Mouse (Mus musculus) adrenal gland (tissue): ENCODE data around the gene Pmvk.

Source experiments
- intact Hi-C: fragments of 180-260 bp; cut with DNase I; formaldehyde crosslinking; loops from one replicate; pipeline ENCODE4 v1.15.1; 2025

Pmvk gene

DNA sequence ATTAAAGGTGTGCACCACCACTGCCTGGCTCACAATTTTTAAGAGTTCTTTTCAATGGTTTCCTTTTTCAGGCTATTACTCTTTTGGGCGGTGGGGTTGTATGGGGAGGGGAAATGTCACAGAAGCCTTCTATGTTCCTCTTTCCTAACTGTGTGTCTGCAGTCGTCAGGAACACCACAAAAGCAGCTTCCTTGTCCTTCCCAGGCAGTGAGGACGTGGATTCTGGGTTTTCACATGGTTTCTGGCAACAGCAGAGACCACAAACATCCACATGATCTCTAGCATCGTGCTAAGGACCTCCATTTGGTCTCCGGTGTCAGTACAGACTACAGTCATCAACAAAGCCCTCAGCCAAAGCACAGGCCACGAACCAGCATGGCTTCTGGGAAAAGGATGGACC, 19.5 kb downstream of the Pmvk start:
- intact Hi-C loops: no loop called here

DNA sequence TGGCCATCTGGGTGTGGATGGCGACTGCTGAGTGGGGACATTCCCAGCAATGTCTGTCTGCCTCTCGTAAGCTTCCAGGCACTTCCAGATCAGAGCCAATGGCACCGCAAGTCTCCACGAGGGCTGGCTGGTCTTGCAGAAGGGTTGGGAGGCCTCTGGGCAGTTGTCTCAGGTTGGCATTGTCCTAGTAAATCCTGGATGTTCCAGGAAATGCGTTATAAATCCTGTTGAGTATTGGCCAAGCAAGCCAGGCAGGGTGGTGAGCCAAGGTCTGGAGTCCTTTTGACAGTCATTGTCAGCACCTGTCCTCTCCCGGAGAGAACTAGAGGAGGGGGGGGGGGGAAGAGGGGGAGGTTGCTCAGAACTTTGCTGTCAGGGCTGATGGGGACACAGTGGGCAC, 24.7 kb downstream of the Pmvk start:
- intact Hi-C loops: no loop called here

DNA sequence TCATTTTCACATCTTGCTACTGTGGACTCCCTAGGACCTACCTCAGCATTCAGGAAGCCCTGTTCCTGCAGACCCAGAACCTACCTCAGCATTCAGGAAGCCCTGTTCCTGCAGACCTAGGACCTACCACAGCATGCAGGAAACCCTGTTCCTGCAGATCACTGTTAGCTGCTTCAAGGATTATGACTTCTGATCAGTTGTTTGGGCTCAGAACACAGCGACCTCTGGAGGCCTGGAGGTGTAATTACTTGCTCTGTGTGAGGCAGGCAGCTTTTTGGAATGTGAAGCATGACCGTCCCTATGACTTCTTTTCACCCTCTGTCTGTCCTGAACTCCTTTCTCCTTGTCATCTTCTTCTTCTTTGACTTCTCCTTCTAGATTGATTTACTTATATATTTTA, 27.1 kb downstream of the Pmvk start:
- intact Hi-C loops: loop anchor here (10.0 kb wide), 1 partner anchor 167 kb away; no protein-coding TSS in a partner anchor

DNA sequence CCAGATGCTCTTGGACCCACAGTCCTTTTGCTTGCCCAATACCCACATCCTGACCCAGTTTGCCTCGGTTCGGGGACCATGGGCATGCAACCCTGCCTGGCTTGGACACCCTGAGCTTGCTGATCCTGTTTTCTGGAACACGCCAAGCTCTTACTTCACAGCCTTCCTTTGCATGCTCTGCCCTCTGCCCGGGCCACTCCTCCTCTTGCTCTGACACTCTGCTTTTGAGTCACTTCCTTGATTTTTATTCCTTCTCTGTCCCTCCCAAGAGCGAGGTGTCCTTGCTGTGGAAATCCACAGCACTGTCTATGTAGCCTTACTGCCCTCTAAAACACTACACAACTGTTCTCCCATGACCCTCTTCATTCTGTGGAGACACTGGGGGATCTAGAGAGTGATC, 27.9 kb downstream of the Pmvk start:
- intact Hi-C loops: loop anchor here (10.0 kb wide), 1 partner anchor 167 kb away; no protein-coding TSS in a partner anchor

DNA sequence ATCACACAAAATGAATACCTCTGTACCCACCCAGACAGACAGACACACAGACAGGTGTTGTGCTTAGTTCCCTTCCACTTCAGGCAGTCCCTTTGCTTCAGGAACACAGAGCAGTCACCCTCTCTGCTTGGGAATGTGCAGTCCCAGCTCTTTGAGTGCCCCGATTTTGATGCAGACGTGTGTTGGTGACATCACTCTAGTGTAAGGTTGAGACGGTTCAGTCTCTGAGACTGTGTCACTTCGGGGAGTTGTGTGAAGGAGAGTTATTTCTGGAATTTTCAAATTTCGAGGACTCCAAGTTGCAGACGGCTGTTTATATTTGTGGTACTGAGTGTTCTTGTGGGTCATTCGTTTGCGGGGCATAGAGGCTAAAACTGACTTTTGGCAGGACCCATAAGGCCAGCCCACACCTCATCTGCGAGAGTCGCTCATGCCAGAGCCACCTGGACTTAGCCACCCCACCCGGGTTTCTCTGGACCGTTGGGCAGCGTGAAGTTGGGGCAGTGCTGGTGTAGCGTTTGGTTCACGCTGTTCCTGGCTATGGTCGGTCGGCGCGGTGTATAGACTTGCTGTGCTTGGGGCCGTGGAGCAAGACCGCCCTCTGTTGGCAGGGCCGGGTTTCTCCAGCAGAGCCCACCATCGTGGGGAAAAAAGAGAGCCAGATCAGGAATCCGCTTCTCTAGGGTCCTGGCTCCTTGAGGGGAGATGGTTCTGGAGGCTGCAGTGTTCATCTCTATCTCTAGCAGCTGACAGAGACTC, 30.6 kb downstream of the Pmvk start:
- intact Hi-C loops: loop anchor here (2.0 to 10.0 kb wide), 4 partner anchors 28 to 170 kb away; no protein-coding TSS in a partner anchor

DNA sequence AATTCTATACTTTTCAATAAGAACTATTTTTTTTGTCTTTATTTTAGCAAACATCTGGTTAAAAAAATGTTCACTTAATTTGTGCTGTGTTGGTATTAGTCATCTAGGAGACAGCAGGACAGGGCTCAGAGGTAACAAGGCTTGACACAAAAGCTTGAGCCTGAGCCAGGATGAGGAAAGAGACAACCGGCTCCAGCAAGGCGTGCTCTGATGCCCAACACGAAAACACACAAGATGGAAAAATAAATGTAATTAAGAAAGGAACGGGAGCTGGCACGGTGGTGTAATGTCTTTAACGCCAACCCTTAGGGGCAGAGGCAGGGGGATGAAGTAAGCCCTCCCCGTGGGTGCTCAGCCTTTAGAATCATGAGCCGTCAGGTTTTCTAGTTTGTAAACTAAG, 31.8 kb downstream of the Pmvk start:
- intact Hi-C loops: loop anchor here (5.0 to 10.0 kb wide), 2 partner anchors 144 to 171 kb away; no protein-coding TSS in a partner anchor

DNA sequence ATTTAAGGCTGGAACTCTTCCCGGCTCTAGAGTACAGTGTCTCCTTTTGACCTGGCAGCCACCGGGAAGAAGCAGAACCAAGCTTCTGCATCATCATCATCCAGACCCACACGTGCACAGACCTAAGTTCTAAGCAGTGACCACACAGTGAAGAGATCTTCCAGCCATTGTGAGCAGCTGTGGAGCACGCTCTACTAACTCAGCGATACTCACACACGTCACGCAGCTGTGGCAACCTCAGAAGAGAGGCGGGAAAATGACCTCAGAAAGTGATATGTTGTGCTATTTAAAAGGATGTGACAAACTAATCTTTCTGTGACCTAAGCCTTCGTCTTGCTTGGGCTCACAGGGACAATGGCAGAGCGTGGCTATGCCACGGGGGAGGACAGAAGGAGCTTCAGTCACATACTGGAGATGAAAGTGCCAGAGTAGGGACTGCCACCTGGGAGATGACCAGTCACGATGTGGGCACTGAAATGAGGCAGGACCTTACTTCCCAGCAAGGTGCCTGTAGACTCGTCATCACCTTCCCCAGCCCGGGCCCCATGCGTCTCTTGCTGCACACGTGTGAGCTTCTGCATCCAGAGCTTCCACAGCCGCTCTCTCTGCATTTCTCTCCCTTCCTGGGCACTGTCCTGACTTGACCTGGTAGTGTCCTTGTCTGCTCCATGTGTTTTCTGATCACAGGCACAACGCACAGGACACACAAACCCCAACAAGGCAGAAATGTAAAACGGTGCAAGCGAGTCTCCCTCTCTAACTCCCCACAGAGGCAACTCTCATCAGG, 32.8 kb downstream of the Pmvk start:
- intact Hi-C loops: loop anchor here (5.0 to 10.0 kb wide), 2 partner anchors 145 to 172 kb away; no protein-coding TSS in a partner anchor

DNA sequence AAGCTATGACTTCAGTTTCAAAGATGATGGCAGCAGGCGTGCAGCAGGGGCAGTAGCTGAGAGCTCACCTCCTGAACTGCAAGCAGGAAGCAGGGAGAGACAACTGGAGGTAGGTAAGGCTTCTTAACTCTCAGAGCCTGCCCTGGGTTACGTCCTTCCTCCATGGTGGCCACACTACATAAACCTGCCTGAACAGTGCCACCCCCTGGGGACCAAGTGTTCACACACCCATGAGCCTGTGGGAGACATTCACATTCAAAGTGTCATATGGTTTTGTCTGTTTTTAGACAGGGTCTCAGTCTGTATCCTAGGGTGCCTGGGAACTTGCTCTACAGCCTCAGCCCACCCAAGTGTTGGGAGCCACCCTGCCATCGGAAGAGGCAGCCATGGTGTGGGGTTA, 36.4 kb downstream of the Pmvk start:
- intact Hi-C loops: no loop called here

DNA sequence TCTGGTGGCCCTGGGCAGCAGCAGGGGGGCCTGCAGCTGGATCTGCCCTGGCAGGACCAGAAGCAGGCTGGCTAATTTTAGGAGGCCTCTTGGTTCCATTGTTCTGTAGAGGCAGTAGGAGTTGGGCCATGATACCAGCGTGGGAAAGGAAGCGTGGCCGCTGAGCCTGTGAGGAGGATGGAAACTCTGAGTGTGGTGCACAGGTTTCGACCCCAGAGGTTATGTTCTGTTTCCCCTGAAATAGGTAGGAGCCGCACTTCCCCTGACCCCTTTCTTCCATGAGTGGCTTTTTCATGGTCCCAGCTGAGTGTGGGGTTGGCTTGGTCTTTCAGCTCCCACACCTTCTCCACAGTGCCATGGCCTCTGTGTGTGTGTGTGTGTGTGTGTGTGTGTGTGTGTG, 37.2 kb downstream of the Pmvk start:
- intact Hi-C loops: no loop called here

DNA sequence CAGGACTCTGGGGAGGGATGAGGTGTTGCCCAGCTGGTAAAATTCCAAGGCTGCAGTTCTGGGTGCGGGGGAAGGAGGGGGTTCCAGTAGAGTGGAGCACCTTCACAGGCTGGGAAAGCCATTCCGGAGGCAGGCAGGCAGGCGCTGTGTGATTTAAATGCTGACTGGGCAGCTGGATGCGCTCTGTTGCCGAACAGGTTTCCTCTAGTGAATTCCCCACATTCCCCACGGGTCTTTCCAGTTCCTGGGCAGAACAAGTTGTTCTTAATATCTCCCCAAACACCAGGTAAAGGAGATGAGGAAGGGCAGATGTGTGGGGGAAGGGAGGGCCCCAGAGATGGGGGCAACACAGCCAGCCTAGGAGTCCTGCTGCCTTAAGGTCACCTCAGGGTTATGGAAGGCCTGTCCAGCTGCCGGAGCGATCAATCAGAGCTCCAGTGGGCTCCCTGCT, 38.4 kb downstream of the Pmvk start:
- intact Hi-C loops: no loop called here

DNA sequence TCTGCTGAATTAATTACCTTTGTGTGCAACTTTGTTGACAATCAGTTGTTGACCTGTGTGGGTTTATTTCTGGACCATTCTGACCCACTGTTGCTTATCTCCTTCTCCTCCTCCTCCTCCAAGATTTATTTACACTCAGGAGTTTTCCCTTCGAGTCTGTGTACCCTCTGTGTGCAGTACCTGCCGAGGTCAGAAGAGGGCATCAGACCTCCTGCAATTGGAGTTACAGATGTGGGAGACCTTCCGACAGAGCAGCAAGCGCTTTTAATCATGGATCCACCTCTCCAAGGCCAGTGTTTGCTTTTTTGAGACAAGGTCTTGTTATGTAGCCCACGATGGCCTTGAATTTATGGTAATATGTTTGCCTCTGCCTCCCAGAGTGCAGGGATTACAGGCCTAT, 40.3 kb downstream of the Pmvk start:
- intact Hi-C loops: no loop called here

DNA sequence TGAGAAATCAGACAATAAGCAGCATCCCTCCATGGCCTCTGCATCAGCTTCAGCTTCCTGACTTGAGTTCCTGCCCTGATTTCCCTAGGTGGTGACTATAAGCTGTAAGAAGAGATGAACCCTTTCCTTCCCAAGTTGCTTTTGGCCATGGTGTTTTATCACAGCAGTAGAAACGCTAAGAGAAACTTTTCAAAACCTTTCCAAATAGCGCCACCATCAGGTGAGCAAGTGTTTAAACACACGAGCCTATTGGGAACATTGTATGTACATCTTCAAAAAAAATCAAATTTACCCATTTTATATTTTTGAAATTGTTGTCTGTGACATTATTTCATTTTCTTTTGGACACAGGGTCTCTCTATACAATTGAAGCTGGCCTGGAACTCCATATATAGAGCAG, 42.0 kb downstream of the Pmvk start:
- intact Hi-C loops: no loop called here

DNA sequence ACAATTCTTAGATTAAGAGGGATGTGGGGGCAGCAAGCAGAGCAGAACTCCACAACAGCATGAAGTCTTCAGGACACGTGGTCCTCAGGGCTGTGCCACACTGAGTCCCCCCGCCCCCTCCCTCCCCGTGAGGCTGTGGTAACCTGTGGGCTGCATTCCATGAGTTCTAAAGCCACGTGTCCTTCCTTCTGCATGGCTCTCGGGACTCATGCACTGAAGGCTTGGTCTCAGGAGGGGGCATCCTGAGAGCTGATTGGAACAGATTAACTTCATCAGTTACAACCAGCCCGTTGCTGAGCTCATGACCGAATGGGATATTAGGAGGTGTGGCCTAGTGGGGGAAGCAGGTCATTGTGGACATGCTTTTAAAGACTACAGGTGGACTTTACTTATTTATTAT, 45.4 kb downstream of the Pmvk start:
- intact Hi-C loops: no loop called here

DNA sequence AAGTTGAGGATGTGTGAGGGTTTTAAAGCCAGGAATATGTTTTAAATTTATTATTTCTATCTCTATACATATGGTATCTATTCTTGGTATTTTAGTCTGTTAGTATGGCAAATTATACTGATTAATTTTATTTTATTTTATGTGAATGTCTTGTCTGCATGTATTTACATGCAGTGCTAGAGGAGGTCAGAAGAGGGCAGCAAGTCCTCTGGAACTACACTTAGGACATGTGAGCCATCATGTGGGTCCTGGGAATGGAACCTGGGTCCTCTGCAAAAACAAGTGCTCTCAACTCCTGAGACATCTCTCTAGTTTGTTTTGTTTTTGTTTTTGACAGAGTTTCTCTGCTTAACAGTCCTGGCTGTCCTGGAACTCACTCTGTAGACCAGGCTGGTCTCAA, 47.1 kb downstream of the Pmvk start:
- intact Hi-C loops: no loop called here

DNA sequence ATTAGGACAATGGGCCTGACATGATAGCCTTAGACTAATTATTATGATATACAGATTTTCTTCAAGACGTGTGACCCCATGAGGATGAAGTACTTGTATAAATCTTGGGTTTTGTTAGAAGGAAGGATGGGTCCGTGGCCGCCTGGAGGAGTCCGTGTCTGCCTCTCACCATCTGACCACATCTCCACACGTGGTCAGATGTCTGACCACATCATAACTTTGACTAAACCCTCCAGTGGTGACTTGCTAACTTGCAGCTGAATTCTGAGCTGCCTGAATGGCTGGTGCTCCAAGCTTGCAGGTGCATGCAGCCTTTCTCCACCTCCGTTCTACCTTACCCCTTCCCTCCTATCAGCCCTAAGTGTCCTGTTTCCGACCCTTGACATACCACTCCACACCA, 48.2 kb downstream of the Pmvk start:
- intact Hi-C loops: no loop called here

DNA sequence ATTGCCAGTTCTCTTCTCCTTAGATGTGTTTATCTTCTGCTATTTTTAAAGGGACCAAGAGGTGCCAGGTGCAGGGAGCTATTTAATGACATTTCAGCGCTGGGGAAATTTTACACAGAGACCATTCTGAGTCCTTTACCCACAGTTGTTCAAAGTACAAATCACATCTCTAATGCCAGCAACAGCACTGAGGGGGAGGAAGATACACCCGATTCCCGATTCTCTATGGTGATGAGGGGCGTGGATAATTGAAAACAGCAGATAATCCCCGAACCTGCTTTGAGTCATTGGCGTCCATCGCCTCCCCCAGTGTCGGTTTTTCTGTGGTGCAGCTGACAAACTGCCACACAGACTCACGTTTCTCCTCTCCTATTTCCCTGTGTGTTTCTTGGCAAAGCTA, 53.7 kb downstream of the Pmvk start:
- intact Hi-C loops: no loop called here

DNA sequence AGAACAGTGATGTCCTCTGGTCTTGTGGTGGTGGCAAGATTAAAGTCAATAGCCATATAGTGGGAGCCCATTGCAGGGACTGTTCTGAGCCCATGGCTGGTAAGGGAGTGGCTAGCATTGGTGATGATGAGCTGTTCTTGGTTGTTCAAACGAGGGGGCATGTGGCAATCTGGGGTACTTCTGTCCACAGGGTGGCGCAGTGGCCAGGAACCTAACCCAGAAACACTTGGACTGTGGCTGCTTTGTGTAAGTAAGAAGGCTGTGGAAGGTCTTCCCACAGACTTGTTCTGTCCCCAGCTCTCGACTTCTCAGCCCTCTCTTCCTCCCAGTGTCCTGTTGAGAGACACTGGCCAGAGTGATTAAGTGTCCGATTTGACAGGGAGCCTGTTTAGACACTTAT, 56.6 kb downstream of the Pmvk start:
- intact Hi-C loops: loop anchor here (5.0 kb wide), 1 partner anchor 261 kb away; the partner anchor contains the start of gene Ube2q1

DNA sequence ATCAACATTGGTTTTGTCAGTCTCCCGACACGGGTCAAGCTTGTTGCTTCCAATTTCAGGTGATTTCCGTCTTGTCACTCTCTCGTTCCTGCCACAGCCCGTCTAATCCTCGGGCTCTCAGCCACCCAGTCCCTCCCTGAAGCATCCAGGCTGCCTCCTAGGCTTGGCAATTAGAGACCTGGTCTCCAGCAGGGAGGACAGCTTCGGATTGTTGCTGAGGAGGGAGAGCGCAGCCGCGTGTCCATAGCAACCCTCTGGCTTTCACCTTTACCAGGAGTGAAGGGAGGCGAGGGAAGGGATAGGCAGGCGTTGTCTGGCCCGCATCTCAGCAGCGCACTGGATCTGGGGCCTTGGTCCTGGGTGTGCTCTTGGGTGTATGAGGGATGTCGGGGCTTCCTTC, 57.1 kb downstream of the Pmvk start:
- intact Hi-C loops: loop anchor here (5.0 kb wide), 1 partner anchor 261 kb away; the partner anchor contains the start of gene Ube2q1

DNA sequence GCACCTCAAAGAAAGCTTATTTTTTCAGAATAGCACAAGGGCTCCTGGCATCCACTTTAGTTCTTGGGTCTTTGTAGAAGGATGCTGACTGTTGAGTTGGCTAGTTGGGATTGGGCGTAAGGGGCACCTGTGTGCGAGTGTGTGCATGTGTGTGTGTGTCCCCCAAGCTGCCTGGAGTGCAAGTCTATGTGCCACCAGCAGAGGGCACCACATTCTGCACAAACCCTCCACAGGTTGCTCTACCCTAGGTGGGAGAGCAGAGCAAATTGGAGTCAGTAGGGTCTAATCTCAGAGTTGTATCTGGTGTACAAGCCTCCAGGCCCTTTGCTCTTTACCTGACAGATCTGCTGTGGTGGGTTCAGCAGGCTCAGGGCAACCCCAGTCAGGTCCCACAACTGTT, 57.9 kb downstream of the Pmvk start:
- intact Hi-C loops: loop anchor here (2.0 to 5.0 kb wide), 2 partner anchors 177 to 260 kb away; partner anchors contain the start of gene Ube2q1

DNA sequence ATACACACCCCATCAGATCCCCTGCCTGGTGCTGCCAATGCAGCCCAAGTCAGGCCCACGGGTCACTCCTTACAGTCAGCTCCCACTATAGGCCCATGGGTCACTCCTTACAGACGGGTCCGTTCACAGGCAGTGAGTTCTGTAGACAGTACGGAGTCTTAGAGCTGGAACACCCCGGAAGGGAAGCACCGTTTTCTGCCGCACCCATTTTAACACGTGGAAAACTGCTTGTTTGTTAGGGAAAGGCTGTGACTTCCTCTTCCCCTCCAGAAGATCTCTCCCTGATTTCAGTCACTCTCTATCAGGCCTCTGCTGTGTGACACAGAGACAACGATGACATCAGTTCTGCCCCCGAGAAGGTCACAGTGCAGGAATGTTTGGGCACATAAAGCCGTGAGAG, 61.1 kb downstream of the Pmvk start:
- intact Hi-C loops: no loop called here

DNA sequence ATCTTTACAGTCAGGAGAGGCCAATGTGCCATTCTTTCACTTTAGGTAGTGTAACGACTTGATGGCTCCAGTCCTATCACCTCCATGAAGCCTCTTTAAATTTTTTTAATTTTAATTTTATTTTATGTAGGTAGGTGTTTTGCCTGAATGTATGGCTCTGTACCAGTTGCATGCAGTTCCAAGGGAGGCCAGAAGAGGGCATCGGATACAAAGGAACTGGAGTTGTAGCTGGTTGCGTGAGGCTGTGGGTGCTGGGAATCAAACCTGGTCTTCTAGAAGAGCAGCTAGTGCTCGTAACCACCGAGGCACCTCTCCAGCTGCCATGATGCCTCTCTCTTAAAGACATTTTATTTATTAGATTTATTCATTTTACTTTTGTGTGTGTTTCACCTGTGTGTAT, 62.0 kb downstream of the Pmvk start:
- intact Hi-C loops: no loop called here
